Mouse (Mus musculus) layer of hippocampus, adult 2 months (tissue): ENCODE results near the gene Bmpr1b. TPM values are rescaled to one million over a fixed set of nuclear protein-coding genes. Genes with fewer than 3 reads are reported as not detected.
A peak's percentile ranks its signal among the peaks of the same experiment; 100 is the strongest.
"Not testable (repeated sequence)": the region's sequence is repeated elsewhere in the genome, so short reads cannot be mapped to it uniquely, and the experiment has no call there.

ENCODE experiments used
- DNase-seq, 2 experiments: peaks; one replicate each; pipeline ENCODE4 v3.0.0; 2022; ENCODE audit warnings: low spot score in 2 of 2
- H3K27ac ChIP-seq: fragments of 200-600 bp; 2 replicates; pipeline ENCODE4 v1.8.1; 2022
- H3K4me3 ChIP-seq: fragments of 200-600 bp; 2 replicates; pipeline ENCODE4 v1.8.1; 2022; ENCODE audit warnings: mild to moderate bottlenecking
- CTCF ChIP-seq: fragments of 200-600 bp; conservative IDR thresholded peaks from 2 replicates; pipeline ENCODE4 v1.8.1; 2022; ENCODE audit warnings: antibody characterized with exemption, mild to moderate bottlenecking, moderate library complexity
- long read RNA-seq, 2 experiments: library from polyadenylated mRNA; stranded (forward); transcript quantifications; one replicate each; pipeline ENCODE4 v2.0.0; 2021; ENCODE audit warnings: borderline mapping rate in 2 of 2
- total RNA-seq, 2 experiments: library from RNA; stranded (reverse); gene quantifications; 2 replicates each; pipeline ENCODE4 v1.2.3; 2021

Gene Bmpr1b
- 10 to 100 TPM; 19.7 to 21.0 TPM for total RNA-seq
- long read RNA-seq, experiment 1, full-length matches to known transcripts: 6 of 11 reads
- long read RNA-seq, experiment 1, partial matches to known transcripts: 1 of 11 reads
- long read RNA-seq, experiment 1, other reads (novel, unspliced or antisense): 4 of 11 reads
- long read RNA-seq, experiment 2, full-length matches to known transcripts: 3 of 10 reads
- long read RNA-seq, experiment 2, partial matches to known transcripts: 1 of 10 reads
- long read RNA-seq, experiment 2, other reads (novel, unspliced or antisense): 6 of 10 reads

DNA sequence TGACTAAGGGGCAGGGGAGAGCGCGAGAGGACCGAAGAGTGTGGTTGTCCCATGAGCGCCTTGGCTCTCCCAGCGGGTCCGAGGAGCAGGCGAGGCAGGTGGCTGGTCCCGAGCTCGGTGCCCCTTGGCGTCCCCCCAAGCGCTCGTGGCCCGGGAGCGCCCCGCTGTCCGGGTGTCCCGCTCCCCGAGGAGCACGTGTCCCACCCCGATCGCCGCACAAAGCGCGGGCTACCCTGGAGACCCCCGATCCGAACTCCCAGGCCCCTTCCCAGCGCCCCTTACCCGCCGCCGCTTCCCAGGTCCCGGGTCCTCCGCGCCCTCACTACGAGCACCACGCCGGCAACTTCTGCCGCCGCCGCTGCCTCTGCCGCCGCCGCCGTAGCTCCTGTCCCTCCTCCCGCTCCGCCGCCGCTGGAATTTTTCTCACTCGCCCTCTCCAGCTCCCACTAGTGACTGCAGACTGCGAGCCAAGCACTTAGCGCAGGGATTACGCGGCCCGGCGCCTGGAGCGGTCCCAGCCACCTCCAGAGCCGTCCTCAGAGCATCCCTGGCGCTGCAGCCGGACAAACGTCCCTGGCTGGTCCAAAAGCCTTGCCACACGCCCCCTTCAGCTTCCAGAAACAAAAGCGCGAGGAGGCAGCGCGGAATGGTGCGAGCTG, at the start of gene Bmpr1b:
Gene Bmpr1b, minus strand, starts transcription at position 563 of the 659 bp plus-strand sequence.
- Histone ChIP-seq H3K27ac (no peak within 1 kb of the TSS), H3K4me3 (peak within 1 kb of the TSS; percentile 67)
- DNase-seq: peak; percentile 27 to 64
- peak; percentile 65 for TF ChIP-seq CTCF

DNA sequence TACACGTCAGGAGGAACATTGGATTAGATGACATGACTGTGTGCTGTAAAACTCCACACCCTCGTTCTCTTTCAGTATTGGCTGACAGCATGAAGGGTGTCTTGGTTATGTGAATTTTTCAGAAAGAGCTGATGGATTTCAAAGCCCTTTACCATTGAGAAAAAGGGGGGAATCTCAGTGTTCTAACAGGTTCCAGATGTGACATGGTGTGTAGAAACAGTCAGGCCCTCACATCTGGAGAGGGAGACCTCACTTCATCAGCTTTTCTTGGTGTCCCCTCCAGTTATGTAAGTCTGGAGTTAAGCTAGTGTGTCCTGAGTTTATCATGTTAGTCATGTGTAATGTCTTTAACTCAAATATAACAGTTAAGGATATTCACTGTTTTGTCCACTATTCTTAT, 43.6 kb upstream of the Bmpr1b start:
- DNase-seq: no peak
- no peak for TF ChIP-seq CTCF
- Histone ChIP-seq H3K27ac (no peak overlapping the region), H3K4me3 (no peak overlapping the region)

DNA sequence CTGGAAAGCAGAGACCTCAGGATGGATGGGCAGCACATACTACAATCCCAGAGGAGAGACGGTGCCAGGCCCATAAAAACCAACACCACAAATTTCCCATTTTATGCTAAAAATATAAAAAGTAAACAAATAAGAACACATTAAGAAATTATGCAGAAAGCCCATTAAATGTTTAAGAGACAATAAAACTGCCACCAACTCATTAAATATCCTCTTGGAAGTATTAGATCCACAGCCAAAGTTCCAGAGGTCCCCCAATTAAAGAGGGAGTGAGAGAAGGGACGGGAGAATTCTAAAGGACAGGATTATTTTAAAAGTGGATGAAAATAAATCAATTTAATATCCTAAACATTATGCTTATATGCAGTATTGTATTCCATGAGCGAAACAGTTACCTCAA, 43.0 kb upstream of the Bmpr1b start:
- DNase-seq: no peak
- Histone ChIP-seq H3K27ac (no peak overlapping the region), H3K4me3 (no peak overlapping the region)
- TF ChIP-seq CTCF: no peak

DNA sequence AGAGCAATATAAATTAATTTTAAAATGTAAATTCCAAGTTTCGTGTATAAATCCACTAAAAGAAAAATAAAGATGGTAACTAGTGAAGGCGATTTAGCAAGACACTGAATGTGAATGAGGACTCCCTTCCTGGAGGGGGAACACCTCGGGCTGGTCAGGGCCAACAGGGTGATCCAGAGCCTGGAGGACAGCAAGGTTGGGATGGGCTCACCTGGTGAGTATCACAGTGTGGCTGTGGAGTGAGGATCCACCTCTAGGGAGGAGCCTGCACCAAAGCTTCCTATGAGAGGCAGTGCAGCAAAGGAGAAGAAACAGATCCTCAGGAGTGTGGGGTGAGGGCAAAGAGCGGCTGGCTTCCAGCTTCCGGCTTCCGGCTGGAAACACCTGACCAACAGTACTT, 40.8 kb upstream of the Bmpr1b start:
- Histone ChIP-seq H3K4me3 (no peak overlapping the region), H3K27ac (no peak overlapping the region)
- no peak for DNase-seq
- TF ChIP-seq CTCF: no peak

DNA sequence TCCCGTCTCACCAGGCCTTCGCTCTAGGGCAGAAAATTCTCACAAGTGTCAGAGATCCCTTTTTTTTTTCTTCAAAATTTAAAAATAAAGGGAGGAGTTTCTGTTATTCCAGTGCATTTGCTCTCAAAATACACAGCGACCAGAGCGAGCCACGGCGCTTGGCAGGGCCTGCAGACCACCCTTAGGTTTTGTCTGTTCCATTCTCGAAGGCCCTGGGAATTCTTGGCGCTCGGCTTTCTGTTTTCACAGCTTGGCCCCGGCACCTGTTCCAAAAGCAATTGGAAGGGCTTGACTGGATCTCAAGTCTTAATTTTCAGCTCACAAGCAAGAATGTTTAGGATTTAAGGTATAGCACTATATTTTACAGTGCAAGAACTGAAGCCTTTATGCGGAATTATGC, 39.8 kb upstream of the Bmpr1b start:
- DNase-seq: no peak
- H3K4me3 ChIP-seq: no peak overlapping the region
- TF ChIP-seq CTCF: no peak
- no peak overlapping the region for H3K27ac ChIP-seq

DNA sequence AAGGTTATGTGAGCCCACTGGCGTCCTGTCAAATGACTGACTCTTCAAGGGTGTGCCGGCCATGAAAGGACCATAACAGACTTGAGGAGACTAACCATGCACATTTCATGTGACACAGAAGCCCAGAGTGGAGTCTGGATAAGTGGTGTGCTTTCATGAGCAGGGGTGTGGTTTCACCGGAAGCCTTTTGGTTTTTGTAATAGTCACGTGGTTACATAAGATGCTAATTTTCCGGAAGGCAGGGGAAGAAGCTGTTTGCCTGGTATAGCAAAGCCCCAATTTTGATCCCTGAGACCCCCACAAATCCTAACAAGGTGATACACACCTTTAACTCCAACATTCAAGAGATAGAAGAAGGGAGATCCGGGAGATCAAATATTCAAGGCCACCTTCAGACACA, 38.3 kb upstream of the Bmpr1b start:
- Histone ChIP-seq H3K4me3 (no peak overlapping the region), H3K27ac (no peak overlapping the region)
- TF ChIP-seq CTCF: no peak
- no peak for DNase-seq

DNA sequence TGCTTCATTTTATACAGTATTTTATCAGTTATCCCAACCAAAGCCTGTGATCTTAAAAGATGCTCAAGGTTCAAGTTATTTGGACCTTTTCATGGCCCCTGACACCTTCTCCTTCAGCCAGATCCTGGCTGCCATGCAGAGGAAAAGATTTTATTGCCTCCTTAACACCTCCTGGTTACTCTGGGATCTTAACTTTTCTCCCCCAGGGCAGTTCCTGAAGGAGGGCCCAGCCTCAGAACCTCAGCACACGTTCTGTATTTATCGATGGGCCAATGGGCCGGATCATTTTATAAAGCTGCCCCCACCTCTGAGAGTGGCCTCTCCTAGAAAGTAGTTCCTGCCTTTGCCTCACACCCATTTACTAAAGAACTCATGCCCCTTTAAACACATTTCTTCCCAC, 37.1 kb upstream of the Bmpr1b start:
- Histone ChIP-seq H3K4me3 (no peak overlapping the region), H3K27ac (no peak overlapping the region)
- no peak for DNase-seq
- TF ChIP-seq CTCF: no peak

DNA sequence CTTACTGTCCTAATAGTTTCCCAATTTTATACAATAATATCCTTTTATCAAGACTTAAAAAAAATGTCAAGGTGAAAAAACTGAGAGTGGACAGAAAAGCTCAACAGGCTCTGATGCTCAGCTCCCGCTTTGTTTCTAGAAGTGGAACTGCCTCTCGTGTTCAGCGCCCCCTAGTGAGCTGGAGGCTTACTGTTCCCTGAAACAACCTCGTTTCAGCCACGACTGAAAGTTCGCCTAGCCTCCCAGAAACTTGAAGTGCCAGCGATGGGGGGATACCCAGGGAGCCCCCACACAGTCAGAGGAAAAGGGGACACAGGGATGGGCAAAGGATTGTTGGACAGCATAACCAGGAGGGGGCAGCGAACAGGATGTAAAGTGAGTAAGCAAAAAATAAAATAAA, 26.9 kb upstream of the Bmpr1b start:
- H3K4me3 ChIP-seq: no peak overlapping the region
- TF ChIP-seq CTCF: peak; percentile 38
- DNase-seq: no peak
- no peak overlapping the region for H3K27ac ChIP-seq

DNA sequence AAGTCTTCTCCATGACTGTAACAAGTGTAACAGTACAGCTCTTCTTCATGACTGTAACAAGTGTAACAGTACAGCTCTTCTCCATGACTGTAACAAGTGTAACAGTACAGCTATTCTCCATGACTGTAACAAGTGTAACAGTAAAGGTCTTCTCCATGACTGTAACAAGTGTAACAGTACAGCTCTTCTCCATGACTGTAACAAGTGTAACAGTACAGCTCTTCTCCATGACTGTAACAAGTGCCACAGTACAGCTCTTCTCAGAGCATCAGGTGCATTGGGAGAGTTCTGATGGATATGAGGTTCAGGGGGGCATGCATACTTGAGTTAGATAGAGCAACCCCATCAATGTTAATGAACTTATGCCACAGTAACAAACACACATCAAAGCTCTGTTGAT, 22.4 kb upstream of the Bmpr1b start:
- DNase-seq, H3K4me3 ChIP-seq, H3K27ac ChIP-seq: not testable (repeated sequence)

DNA sequence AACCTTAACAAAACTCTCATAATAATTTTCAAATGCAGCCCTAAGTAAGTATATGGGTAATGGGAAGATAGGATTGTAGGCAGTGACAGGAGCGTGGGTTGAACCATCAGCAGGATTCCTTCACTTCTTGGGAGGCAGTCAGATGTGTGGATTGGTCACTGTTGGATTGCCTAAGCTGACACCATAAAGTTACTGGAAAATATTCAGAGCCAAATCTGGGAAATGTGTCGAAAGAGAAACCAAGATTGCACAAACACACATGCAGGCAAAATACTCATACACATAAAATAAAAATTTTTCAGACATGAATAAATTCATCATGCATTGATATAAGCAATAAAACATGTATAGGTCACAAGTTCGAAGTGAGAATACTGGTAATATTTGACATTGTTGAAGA, 17.3 kb upstream of the Bmpr1b start:
- TF ChIP-seq CTCF: no peak
- no peak for DNase-seq
- Histone ChIP-seq H3K27ac (no peak overlapping the region), H3K4me3 (no peak overlapping the region)

DNA sequence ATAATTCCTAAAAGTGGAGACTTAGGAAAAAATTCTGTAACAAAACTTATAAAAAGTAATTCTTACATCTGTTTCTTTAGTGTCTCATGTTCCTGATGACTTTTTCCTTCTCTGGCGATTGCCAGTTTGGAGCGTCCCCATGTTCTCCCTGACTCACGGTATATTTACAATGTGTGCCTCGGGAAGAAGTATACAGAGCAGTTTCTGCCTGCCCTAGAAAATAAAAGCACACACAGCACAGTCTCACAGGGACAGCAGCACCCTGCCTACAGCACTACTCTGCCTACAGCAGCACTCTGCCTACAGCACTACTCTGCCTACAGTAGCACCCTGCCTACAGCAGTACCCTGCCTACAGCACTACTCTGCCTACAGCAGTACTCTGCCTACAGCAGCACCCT, 4.8 kb upstream of the Bmpr1b start:
- no peak for DNase-seq
- H3K27ac ChIP-seq: no peak overlapping the region
- no peak overlapping the region for H3K4me3 ChIP-seq
- TF ChIP-seq CTCF: no peak

DNA sequence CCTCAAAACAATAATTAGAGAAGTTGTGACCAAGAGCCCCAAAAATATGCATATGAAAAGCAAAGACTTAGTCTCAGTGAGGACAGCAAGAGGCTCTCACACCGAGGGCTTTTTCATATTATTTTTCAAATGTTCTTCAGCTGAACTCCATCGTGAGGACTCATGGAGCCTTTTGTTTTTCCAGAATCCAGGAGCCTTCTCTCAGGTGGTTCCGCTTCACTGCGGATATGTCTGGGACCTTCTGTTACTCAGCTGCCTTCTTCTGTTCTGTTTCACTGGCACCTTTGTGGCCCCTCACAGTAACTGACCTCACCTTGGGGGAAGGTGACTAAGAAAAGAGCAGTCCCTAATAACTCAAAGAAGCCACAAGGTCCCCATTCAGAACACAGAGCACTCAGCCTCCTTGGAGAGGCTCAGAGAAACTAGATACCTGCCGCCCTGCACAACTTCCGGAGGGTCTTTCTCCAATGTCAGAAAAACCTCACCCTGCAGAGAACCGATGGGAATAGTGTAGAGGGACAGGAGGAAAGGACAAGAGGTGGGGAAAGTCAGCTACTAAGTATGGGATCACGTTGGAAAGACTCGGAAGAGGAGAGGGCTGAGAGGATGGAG, 868 bp downstream of the Bmpr1b start:
- H3K4me3 ChIP-seq: peak overlapping the region; percentile 67
- no peak overlapping the region for H3K27ac ChIP-seq
- no peak for DNase-seq

DNA sequence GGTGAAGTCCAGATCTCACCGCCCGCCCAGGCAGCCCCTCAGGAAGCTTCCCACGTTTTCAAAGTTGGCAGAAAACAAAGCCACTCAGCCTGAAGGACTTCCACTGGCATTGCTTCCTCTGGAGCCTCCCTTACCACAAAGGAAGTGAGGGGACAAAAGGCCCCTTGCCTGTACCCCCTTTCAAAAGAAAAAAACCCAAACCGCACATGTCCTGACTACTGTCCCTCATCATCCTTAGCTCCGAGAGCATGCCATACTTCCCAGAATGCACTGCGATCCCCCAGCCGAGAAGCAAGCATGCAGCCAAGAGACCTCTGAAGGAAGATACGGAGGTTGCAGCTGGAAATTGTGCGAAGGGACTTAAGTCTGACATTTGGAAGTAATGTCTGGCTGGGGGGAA, 4.2 kb downstream of the Bmpr1b start:
- no peak for TF ChIP-seq CTCF
- no peak overlapping the region for H3K27ac ChIP-seq
- DNase-seq: no peak
- no peak overlapping the region for H3K4me3 ChIP-seq

More for the DNA sequence above, 868 bp downstream of the Bmpr1b start:
- TF ChIP-seq CTCF: no peak

DNA sequence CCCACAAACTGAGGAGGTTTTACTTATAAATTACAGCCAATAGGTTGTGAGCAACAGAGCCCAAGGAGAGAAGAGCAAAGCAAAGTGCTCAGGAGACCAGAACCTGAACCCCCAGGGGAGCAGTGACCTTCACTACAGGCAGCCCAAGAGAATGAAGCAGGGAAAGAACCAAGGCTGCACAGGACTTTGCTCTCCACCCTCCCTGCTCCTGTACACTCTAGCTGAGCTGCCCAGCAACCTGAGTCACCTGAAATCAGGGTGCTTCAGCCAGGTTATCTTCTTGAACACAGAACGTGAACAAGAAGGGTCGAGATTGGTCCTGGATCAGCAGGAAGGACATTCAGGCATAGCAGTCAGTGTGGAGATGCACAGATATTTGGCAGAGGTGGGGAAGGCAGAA, 5.3 kb downstream of the Bmpr1b start:
- Histone ChIP-seq H3K4me3 (no peak overlapping the region), H3K27ac (no peak overlapping the region)
- no peak for DNase-seq
- no peak for TF ChIP-seq CTCF
